In the genomic region with DNA sequence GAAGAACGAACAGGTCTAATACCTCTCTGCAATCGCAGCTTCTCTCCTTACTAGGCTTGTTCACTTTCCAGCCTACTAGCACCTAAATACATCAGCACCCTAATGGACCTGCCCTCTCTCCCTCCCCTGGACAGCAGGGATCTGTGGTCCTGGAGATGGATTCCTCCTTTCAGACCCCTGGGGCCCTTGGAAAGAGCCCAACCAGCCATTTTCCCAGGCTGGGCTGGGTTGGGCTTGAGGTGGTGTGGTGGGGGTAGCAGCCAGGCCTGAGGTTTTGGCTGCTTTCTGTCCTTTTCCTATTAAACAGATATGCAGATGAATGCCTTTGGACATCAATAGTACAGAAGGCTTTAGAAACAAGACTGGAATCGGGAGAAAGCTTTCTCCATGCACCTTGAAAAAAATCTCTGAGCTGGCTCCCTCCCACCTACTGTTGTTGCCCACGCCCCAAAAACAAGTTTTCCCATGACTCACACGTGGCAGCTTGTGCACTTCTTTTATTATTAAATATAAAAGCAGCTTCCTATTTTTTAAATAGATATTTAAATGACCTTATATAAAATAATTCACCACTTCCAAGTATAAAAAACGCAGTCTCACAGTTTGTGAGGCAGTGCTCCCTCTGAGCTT, we compare ENCODE assay signal across 8 mouse cellular contexts. TPM values are rescaled to one million over a fixed set of nuclear protein-coding genes. Genes with fewer than 3 reads are reported as not detected.
DNase-seq lines count a peak whose midpoint lies in the region; ATAC-seq and TF ChIP-seq lines count a peak whose summit lies in the region.

No protein-coding gene starts in this region.

- no peak for TF ChIP-seq POLR2A in MEL (IDR thresholded peaks at IDR 0.05; ENCODE audit: control insufficient read depth in 1 of 2, insufficient read depth in 1 of 2, low read depth in 1 of 2, low read length in 2 of 2, poor library complexity in 1 of 2)

- 2% methylated on average over 6 of the region's 6 CpGs for WGBS in forebrain, embryonic 15.5 days
- 14% methylated on average over 6 of the region's 6 CpGs for WGBS in limb, embryonic 10.5 days
- 9% methylated on average over 6 of the region's 6 CpGs for WGBS in neural tube, embryonic 11.5 days

- H3K4me3 ChIP-seq in MEL (ENCODE audit: control insufficient read depth in 1 of 2, insufficient read depth in 1 of 2, low read depth in 2 of 2, low read length in 2 of 2), result no peak overlapping the region
- no peak overlapping the region for H3K4me3 ChIP-seq in forebrain, embryonic 15.5 days
- no peak overlapping the region for H3K4me3 ChIP-seq in limb, embryonic 10.5 days
- H3K4me3 ChIP-seq in neural tube, embryonic 11.5 days (ENCODE audit: low read depth, low read length), result no peak overlapping the region

- intact Hi-C loops in heart, postnatal 36 days (cut with DNase I), result no loop called here

- H3K4me2 ChIP-seq in forebrain, embryonic 15.5 days (replicated peaks), result no peak overlapping the region
- H3K4me2 ChIP-seq in neural tube, embryonic 11.5 days (ENCODE audit: low read depth), result no peak overlapping the region

- TF ChIP-seq EP300 in MEL (IDR thresholded peaks at IDR 0.05; ENCODE audit: low read depth in 1 of 2, low read length in 2 of 2), result no peak

- TF ChIP-seq CTCF in MEL (IDR thresholded peaks at IDR 0.05 in 2 of 3, conservative IDR thresholded peaks at IDR 0.05 in 1 of 3; ENCODE audit: control insufficient read depth in 1 of 3, insufficient read depth in 1 of 3, low read depth in 2 of 3, low read length in 3 of 3, poor library complexity in 1 of 3, severe bottlenecking in 1 of 3), result no peak

- no peak for TF ChIP-seq RAD21 in MEL (IDR thresholded peaks at IDR 0.05; ENCODE audit: low read depth, low read length)

- H3K27ac ChIP-seq in MEL (ENCODE audit: control insufficient read depth, low read depth, low read length), result no peak overlapping the region
- peak overlapping the region; percentile 72 for H3K27ac ChIP-seq in forebrain, embryonic 15.5 days (replicated peaks)
- H3K27ac ChIP-seq in limb, embryonic 10.5 days, result peak overlapping the region; percentile 81
- peak overlapping the region; percentile 28; the same call in 1 of the 2 replicates for H3K27ac ChIP-seq in neural tube, embryonic 11.5 days (ENCODE audit: low read depth, low read length)

- H3K9ac ChIP-seq in MEL (ENCODE audit: control insufficient read depth, low read depth, low read length, poor library complexity, severe bottlenecking), result no peak overlapping the region
- H3K9ac ChIP-seq in forebrain, embryonic 15.5 days (replicated peaks), result no peak overlapping the region
- no peak overlapping the region for H3K9ac ChIP-seq in neural tube, embryonic 11.5 days (ENCODE audit: low read length)

- H3K36me3 ChIP-seq in MEL (ENCODE audit: control insufficient read depth in 1 of 2, insufficient read depth in 2 of 2, low read length in 2 of 2), result no peaks in the 10 kb centered on the region
- no peaks in the 10 kb centered on the region for H3K36me3 ChIP-seq in forebrain, embryonic 15.5 days
- H3K36me3 ChIP-seq in limb, embryonic 10.5 days, result peaks cover 10% of the 10 kb centered on the region
- H3K36me3 ChIP-seq in neural tube, embryonic 11.5 days (ENCODE audit: control insufficient read depth, insufficient read depth, low read length), result no peaks in the 10 kb centered on the region

- peak; percentile 85 for ATAC-seq in forebrain, embryonic 15.5 days (replicated peaks)
- peak; percentile 80 for ATAC-seq in neural tube, embryonic 11.5 days (ENCODE audit: insufficient read depth, low FRiP score, low TSS enrichment)

- no peaks in the 10 kb centered on the region for H3K9me3 ChIP-seq in MEL (replicated peaks; ENCODE audit: insufficient read depth, low read length)
- no peaks in the 10 kb centered on the region for H3K9me3 ChIP-seq in forebrain, embryonic 15.5 days
- no peaks in the 10 kb centered on the region for H3K9me3 ChIP-seq in limb, embryonic 10.5 days (replicated peaks)
- no peaks in the 10 kb centered on the region for H3K9me3 ChIP-seq in neural tube, embryonic 11.5 days (ENCODE audit: control insufficient read depth, low read length)

- no peaks in the 10 kb centered on the region for H3K4me1 ChIP-seq in MEL (ENCODE audit: control insufficient read depth in 1 of 2, insufficient read depth in 2 of 2, low read length in 2 of 2)
- peaks cover 27% of the 10 kb centered on the region for H3K4me1 ChIP-seq in forebrain, embryonic 15.5 days
- H3K4me1 ChIP-seq in limb, embryonic 10.5 days, result peaks cover 48% of the 10 kb centered on the region
- H3K4me1 ChIP-seq in neural tube, embryonic 11.5 days (ENCODE audit: control insufficient read depth, insufficient read depth, low read length), result peaks cover 10% of the 10 kb centered on the region

- H3K79me2 ChIP-seq in MEL (ENCODE audit: control insufficient read depth, insufficient read depth, low read length, poor library complexity), result no peaks in the 10 kb centered on the region

- DNase-seq in MEL (ENCODE audit: low read depth, low spot score) (peak; percentile 43), adipocyte (ENCODE audit: low spot score) (peak; percentile 61)
- peak; percentile 64 to 70 for DNase-seq in heart, postnatal 36 days
- peak; percentile 85 for DNase-seq in limb, embryonic 10.5 days (ENCODE audit: low spot score)
- DNase-seq in neural tube, embryonic 11.5 days (ENCODE audit: low spot score), result peak; percentile 90
- DNase-seq in thymus, postnatal 36 days, result no peak
- no peak for DNase-seq in cerebellum, adult 9-10 months

- peaks cover 3 to 6% of the 10 kb centered on the region in 2 experiments for H3K27me3 ChIP-seq in MEL (ENCODE audit: control insufficient read depth in 1 of 2, insufficient read depth in 2 of 2, low read length in 2 of 2)
- H3K27me3 ChIP-seq in forebrain, embryonic 15.5 days, result no peaks in the 10 kb centered on the region
- H3K27me3 ChIP-seq in limb, embryonic 10.5 days (ENCODE audit: low read depth, poor library complexity, severe bottlenecking), result no peaks in the 10 kb centered on the region
- no peaks in the 10 kb centered on the region for H3K27me3 ChIP-seq in neural tube, embryonic 11.5 days (ENCODE audit: control insufficient read depth, insufficient read depth, low read length)

TF ChIP-seq in MEL, 35 proteins besides CTCF, POLR2A, EP300 and RAD21:
- no peak for TF ChIP-seq NELFE (IDR thresholded peaks at IDR 0.05; ENCODE audit: low read depth, low read length)
- TF ChIP-seq GATA1 (IDR thresholded peaks at IDR 0.05; ENCODE audit: low read depth, low read length), result no peak
- TF ChIP-seq CHD2 (IDR thresholded peaks at IDR 0.05; ENCODE audit: low read length), result no peak
- no peak for TF ChIP-seq ETS1 (IDR thresholded peaks at IDR 0.05; ENCODE audit: low read depth, low read length)
- no peak for TF ChIP-seq MEF2A (IDR thresholded peaks at IDR 0.05; ENCODE audit: extremely low read depth, insufficient replicate concordance, low read depth, low read length, poor library complexity, severe bottlenecking)
- TF ChIP-seq CHD1 (IDR thresholded peaks at IDR 0.05; ENCODE audit: low read depth, low read length), result no peak
- TF ChIP-seq SIN3A (IDR thresholded peaks at IDR 0.05; ENCODE audit: low read length), result no peak
- TF ChIP-seq RCOR1 (IDR thresholded peaks at IDR 0.05; ENCODE audit: low read depth, low read length), result no peak
- TF ChIP-seq ZMIZ1 (IDR thresholded peaks at IDR 0.05; ENCODE audit: low read depth, low read length), result no peak
- no peak for TF ChIP-seq KAT2A (conservative IDR thresholded peaks at IDR 0.05; ENCODE audit: low read depth, low read length)
- no peak for TF ChIP-seq ZC3H11A (IDR thresholded peaks at IDR 0.05; ENCODE audit: low read depth, low read length)
- TF ChIP-seq USF2 (IDR thresholded peaks at IDR 0.05; ENCODE audit: borderline replicate concordance in 1 of 2, insufficient read depth in 1 of 2, low read depth in 1 of 2, low read length in 2 of 2), result no peak
- no peak for TF ChIP-seq TBP (IDR thresholded peaks at IDR 0.05; ENCODE audit: low read depth, low read length)
- TF ChIP-seq GABPA (IDR thresholded peaks at IDR 0.05; ENCODE audit: low read depth, low read length), result no peak
- TF ChIP-seq ELF1 (IDR thresholded peaks at IDR 0.05; ENCODE audit: low read depth, low read length), result no peak

RNA-seq across cellular contexts. Expression of a gene that starts 19.6 kb away (rescaled TPM):
- total RNA-seq in MEL (2012; rRNA removed), result 0.10 and 0.12 TPM in 2 replicates
- polyA plus RNA-seq in MEL (2012; ENCODE audit: insufficient read depth in 1 of 2, insufficient read length in 2 of 2, low read depth in 1 of 2, low replicate concordance in 2 of 2, missing spikeins in 1 of 2), result under 1 TPM in 1 of 2 experiments, not detected in 1; 0.19 TPM
- 6.5 and 7.9 TPM in 2 replicates for polyA plus RNA-seq in forebrain, embryonic 15.5 days (2015; fragmentation: Nextera tagmentation; extraction: Ambion mirVana)
- 10 to 100 TPM; 34.4 to 49.5 TPM for total RNA-seq in heart, postnatal 36 days (2021)
- polyA plus RNA-seq in limb, embryonic 10.5 days (2016; fragmentation: Nextera tagmentation; extraction: Ambion mirVana), result 3.4 and 4.6 TPM in 2 replicates
- 5.6 and 6.0 TPM in 2 replicates for polyA plus RNA-seq in neural tube, embryonic 11.5 days (2014; fragmentation: Nextera tagmentation; extraction: Ambion mirVana)

RNA-seq across cellular contexts. Expression of a gene that starts 44.3 kb away (rescaled TPM):
- total RNA-seq in MEL (2012; rRNA removed), result 28.0 and 32.4 TPM in 2 replicates
- 100 to 1,000 TPM; 104 to 105 TPM for polyA plus RNA-seq in MEL (2012; ENCODE audit: insufficient read depth in 1 of 2, insufficient read length in 2 of 2, low read depth in 1 of 2, low replicate concordance in 2 of 2, missing spikeins in 1 of 2)
- 110 and 114 TPM in 2 replicates for polyA plus RNA-seq in forebrain, embryonic 15.5 days (2015; fragmentation: Nextera tagmentation; extraction: Ambion mirVana)
- total RNA-seq in heart, postnatal 36 days (2021), result 10 to 100 TPM; 77.8 to 80.6 TPM
- 83.4 and 98.2 TPM in 2 replicates for polyA plus RNA-seq in limb, embryonic 10.5 days (2016; fragmentation: Nextera tagmentation; extraction: Ambion mirVana)
- polyA plus RNA-seq in neural tube, embryonic 11.5 days (2014; fragmentation: Nextera tagmentation; extraction: Ambion mirVana), result 124 and 127 TPM in 2 replicates

Comparison
In these comparisons a context has a peak if more than half of its experiments do, and no peak if none do; other contexts are left out.
1. DNase-seq: peak in MEL (single experiment), adipocyte (single experiment), heart, postnatal 36 days (2 of 2), limb, embryonic 10.5 days (single experiment) and neural tube, embryonic 11.5 days (single experiment); none in thymus, postnatal 36 days (0 of 2) and cerebellum, adult 9-10 months (single experiment).